Mouse (Mus musculus) hindlimb bud, embryonic 11.5 days (tissue): ENCODE measurements around the gene Aph1a.
"Not testable (repeated sequence)": the region's sequence is repeated elsewhere in the genome, so short reads cannot be mapped to it uniquely, and the experiment has no call there.

Source experiments
- DNase-seq: peaks from one replicate; pipeline ENCODE4 v3.0.0-alpha.2; 2012; ENCODE audit warnings: low read depth, low spot score; ENCODE audit errors: extremely low spot score

The Aph1a gene

GRCm38 (mm10) chr3:95914706-95915105 lies 20.9 kb downstream of the Aph1a start:
- no peak for DNase-seq

GRCm38 (mm10) chr3:95916760-95917159 lies 23.0 kb downstream of the Aph1a start:
- no peak for DNase-seq

- not testable (repeated sequence) for DNase-seq
These were observed 26.8 kb downstream of the Aph1a start for GRCm38 (mm10) chr3:95920532-95920931.

GRCm38 (mm10) chr3:95923429-95923828 lies 29.7 kb downstream of the Aph1a start:
- not testable (repeated sequence) for DNase-seq

GRCm38 (mm10) chr3:95924185-95924584 lies 30.4 kb downstream of the Aph1a start:
- no peak for DNase-seq

GRCm38 (mm10) chr3:95925087-95925486 lies 31.3 kb downstream of the Aph1a start:
- no peak for DNase-seq

GRCm38 (mm10) chr3:95928261-95928657 lies 34.5 kb downstream of the Aph1a start:
- DNase-seq, result no peak

- no peak for DNase-seq
These were observed 35.1 kb downstream of the Aph1a start, which contains the start of gene Anp32e for GRCm38 (mm10) chr3:95928658-95929503. TSS of gene Anp32e (plus strand) at chr3:95929246.

- no peak for DNase-seq
These were observed 36.1 kb downstream of the Aph1a start for GRCm38 (mm10) chr3:95929581-95930470.

- DNase-seq, result no peak
These were observed 36.7 kb downstream of the Aph1a start for GRCm38 (mm10) chr3:95930471-95930789.

- no peak for DNase-seq
These were observed 37.7 kb downstream of the Aph1a start for GRCm38 (mm10) chr3:95931471-95931870.

GRCm38 (mm10) chr3:95932157-95932556 lies 38.4 kb downstream of the Aph1a start:
- DNase-seq, result no peak

GRCm38 (mm10) chr3:95932566-95932965 lies 38.8 kb downstream of the Aph1a start:
- DNase-seq, result no peak

- no peak for DNase-seq
These were observed 39.5 kb downstream of the Aph1a start for GRCm38 (mm10) chr3:95933111-95933750.

GRCm38 (mm10) chr3:95934448-95934847 lies 40.7 kb downstream of the Aph1a start:
- DNase-seq, result no peak

- no peak for DNase-seq
These were observed 44.4 kb downstream of the Aph1a start for GRCm38 (mm10) chr3:95938217-95938616.

- DNase-seq, result no peak
These were observed 45.1 kb downstream of the Aph1a start for GRCm38 (mm10) chr3:95938835-95939234.

- no peak for DNase-seq
These were observed 49.0 kb downstream of the Aph1a start for GRCm38 (mm10) chr3:95942749-95943148.

GRCm38 (mm10) chr3:95943226-95943625 lies 49.5 kb downstream of the Aph1a start:
- no peak for DNase-seq

GRCm38 (mm10) chr3:95944742-95945141 lies 51.0 kb downstream of the Aph1a start:
- DNase-seq, result no peak

- DNase-seq, result no peak
These were observed 52.0 kb downstream of the Aph1a start for GRCm38 (mm10) chr3:95945731-95946240.
